Mouse (Mus musculus) hematopoietic stem cell, adult 5-6 weeks (primary cell): Measurements from ENCODE around the gene Rab11fip2. TPM values are rescaled to one million over a fixed set of nuclear protein-coding genes. Genes with fewer than 3 reads are reported as not detected.

ENCODE experiments used
- ATAC-seq, 2 experiments: fragments of 125-278 bp in 1 of 2; replicated peaks in 1 of 2; 2 replicates each; pipeline ENCODE4 v1.8.0; 2016 to 2017; ENCODE audit warnings: inconsistent platforms in 2 of 2, mild to moderate bottlenecking in 2 of 2, moderate number of reproducible peaks in 2 of 2, low read depth in 1 of 2, moderate TSS enrichment in 1 of 2; ENCODE audit not compliant: low FRiP score in 2 of 2, poor library complexity in 2 of 2, severe bottlenecking in 2 of 2, insufficient read depth in 1 of 2, low TSS enrichment in 1 of 2
- total RNA-seq: library from RNA; stranded (forward); fragments of 172-1452, 232-1000 nt; gene quantifications from 2 replicates; pipeline ENCODE4 v1.2.3, GENCODE M21; 2017

Gene Rab11fip2
- total RNA-seq: 24.1 and 34.7 TPM in 2 replicates

- ATAC-seq: peak; percentile 89 to 94
Observed at GRCm38 (mm10) chr19:59943322-59943871, at the start of gene Rab11fip2. Gene Rab11fip2, minus strand, starts transcription at chr19:59943654.

GRCm38 (mm10) chr19:59981588-59981987, 38.1 kb upstream of the Rab11fip2 start:
- no peak for ATAC-seq

DNA sequence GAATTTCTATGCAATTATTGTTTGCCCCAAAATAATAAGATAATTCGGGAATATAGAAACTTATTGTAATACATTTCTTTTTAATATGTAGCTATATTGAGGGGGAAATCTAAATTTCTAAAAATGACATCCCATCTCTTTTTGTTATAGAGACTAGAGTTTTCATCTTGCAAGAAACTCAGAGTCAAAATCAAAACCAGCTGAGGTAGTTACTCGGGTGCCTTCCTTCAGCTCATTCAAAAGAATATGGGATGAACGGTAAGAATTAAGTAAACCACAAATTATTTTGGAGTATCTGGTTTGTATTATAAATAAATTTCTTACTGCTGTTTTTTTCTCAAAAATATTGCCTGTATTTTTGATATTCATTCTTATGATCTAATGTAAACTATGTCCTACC, 11.5 kb upstream of the Rab11fip2 start:
- no peak for ATAC-seq

- ATAC-seq: no peak
Observed at GRCm38 (mm10) chr19:59949731-59950130, 6.3 kb upstream of the Rab11fip2 start.

DNA sequence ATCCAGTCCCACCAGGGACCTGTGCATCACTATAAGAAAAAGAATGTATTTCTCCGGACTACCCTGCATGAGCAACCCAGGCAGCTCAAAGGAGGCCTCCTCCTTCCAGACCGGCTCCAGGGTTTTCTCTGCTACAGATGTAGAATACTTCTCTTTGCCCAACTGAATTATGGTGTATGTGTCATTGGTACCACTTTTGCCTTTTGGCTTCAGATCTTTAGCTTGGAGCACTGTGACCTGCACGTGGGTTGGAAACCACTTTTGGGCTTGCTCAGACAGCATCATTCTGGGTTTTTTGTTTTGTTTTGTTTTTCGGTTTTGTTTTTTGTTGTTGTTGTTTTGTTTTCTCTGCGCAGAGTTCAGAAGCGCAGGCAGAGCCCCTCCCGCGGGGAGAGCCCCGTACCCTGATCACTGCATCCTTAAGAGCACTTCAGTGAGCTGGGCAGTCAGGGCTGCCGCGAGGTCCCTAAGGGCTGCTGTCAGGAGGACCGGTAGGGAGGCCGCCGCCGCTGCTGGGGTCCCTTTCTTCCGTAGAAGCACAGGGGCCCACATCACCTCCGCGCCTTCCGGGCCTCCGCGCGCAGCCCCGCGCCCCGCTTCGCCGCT, 635 bp downstream of the Rab11fip2 start:
- 0 out of 4 replicates have a peak, but pooled peaks of 1 of the 2 experiments have one; percentile 5 for ATAC-seq

- no peak for ATAC-seq
Observed at GRCm38 (mm10) chr19:59939711-59940110, 3.7 kb downstream of the Rab11fip2 start.

DNA sequence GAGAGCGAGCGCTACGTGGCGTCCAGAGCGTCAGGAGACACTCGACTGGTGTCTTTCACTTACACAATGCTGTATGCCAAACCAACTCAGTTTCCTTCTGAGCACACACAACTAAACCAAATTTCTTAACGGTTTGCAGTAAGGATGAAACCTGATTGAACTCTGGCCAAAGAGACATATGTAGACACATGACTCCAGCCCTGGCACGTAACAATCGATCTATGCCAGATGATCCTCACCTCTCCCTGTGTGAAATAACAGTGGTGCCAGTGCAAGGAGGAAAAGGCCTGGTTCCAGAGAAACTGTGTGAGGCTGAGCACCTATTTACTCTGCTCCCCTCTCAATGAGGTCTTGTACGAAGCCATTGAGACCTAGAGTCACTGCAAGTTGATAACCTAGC, 11.4 kb downstream of the Rab11fip2 start:
- ATAC-seq: no peak

- no peak for ATAC-seq
Observed at GRCm38 (mm10) chr19:59928672-59929071, 14.8 kb downstream of the Rab11fip2 start.

DNA sequence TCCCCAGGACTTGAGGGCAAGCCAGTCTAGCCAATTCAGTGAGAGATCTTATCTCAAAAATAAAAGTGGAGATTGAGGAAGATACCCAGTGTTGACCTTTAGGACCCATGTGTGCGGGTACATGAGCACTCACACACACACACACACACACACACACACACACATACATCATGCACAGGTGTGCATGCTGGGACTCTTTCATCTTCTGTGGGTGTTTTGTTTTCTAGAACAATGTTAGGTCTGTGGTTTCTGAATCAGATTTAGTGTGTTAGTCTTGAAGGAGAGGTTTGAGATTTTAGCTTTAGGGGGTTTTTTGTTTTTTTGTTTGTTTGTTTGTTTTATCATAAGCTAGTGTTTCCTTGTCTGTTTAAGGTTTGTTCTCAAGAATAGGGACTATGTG, 17.3 kb downstream of the Rab11fip2 start:
- ATAC-seq: no peak

DNA sequence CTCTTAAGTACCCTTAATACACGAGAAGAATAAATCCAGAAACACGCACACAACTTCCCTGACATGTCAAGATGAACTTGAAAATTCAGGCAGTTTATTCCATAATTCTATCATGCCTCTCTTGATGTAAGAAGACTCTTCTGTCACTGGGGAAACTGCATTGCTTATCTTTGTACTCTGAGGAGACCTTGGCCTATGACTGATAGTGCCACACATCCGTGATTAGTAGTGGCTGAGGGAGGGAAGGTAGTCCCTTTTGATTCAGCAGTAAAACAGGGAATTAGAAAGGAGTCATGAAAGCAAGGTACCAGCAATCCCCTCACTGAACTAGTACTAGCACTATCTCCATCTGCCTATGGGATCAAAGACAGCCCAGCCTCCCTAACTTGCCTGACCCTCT, 22.6 kb downstream of the Rab11fip2 start:
- no peak for ATAC-seq

GRCm38 (mm10) chr19:59917901-59918613, 25.4 kb downstream of the Rab11fip2 start:
- no peak for ATAC-seq

- ATAC-seq: no peak
Observed at GRCm38 (mm10) chr19:59911554-59911953, 31.9 kb downstream of the Rab11fip2 start.

DNA sequence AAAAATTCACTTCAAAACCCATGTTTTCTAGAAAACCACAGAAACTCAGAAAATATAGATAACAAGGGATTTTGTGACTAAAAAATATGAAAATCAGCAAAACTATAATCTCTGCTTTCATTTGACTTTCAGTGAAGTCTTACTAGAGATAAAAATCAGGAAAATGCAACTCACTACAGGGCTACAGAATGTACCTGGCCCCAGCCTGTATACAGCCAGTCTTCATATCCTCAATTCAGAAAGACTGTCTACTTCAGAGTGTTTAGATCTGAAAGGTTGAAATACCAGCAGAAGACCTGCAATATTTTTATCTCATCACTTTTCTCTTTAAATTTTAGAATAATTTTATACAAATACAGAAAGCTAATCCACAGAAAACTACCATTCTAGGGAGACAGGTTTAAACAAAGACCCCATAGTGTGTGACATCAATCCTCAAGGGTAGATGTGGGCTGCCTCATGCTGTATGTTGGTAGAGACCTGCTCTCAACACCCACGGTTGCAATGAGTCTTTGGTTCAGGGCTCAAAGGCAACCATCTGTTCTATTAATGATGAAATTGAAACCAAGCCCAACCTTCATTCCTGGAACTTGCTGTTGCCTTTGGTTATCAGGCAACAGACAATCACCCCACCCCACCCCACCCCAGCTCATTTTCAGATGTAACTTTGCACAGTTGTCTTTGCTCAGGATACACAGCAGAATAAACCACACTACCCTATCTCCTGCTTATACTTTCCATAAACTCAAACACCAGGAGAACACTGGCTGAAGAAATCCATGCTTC, 38.0 kb downstream of the Rab11fip2 start:
- ATAC-seq: no peak

DNA sequence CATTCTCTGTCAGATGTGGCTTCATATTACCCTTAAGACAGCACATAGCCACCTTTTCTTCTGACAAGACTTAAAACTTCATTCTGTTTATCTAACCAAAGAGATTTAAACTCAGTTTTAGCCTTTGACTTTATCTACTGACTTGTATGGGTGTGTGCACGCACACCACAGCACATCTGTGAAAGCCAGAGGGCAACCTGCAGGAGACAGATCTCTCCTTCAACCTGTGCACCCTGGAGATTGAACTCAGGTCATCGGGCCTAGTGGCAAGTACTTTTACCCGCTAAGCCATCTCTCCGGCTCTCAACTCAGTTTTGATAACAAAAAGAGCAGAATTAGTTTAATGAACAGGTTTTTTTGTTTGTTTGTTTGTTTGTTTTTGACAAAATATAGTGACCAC, 43.5 kb downstream of the Rab11fip2 start:
- ATAC-seq: no peak

- ATAC-seq: no peak
Observed at GRCm38 (mm10) chr19:59898301-59898700, 45.2 kb downstream of the Rab11fip2 start.

GRCm38 (mm10) chr19:59889383-59889782, 54.1 kb downstream of the Rab11fip2 start:
- no peak for ATAC-seq

- no peak for ATAC-seq
Observed at GRCm38 (mm10) chr19:59888846-59889245, 54.6 kb downstream of the Rab11fip2 start.

DNA sequence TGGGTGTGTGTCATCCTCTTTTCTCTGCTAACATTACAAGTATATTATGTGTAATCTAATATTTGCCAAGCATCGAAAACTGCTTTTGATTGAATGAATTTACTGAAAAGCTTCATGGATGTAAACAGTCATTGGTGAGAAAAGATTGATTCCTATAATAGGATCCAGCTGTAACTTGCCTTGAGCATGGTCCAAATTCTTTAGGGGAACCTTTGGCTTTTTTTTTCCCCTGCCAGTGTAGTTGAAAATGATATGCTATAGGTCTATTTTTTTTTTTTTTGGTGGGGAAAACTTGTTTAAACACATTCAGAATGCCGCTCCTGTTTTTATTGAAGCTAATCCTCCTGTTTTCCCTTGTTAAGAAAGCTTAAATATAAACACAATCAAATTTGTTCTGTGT, 55.6 kb downstream of the Rab11fip2 start:
- no peak for ATAC-seq
